Mouse (Mus musculus): Measurements from ENCODE around the gene Far2. TPM values are rescaled to one million over a fixed set of nuclear protein-coding genes. Genes with fewer than 3 reads are reported as not detected.

Gene Far2
- polyA plus RNA-seq (2015; fragmentation: Nextera tagmentation; extraction: Ambion mirVana), result 3.6 and 3.8 TPM in 2 replicates

DNA sequence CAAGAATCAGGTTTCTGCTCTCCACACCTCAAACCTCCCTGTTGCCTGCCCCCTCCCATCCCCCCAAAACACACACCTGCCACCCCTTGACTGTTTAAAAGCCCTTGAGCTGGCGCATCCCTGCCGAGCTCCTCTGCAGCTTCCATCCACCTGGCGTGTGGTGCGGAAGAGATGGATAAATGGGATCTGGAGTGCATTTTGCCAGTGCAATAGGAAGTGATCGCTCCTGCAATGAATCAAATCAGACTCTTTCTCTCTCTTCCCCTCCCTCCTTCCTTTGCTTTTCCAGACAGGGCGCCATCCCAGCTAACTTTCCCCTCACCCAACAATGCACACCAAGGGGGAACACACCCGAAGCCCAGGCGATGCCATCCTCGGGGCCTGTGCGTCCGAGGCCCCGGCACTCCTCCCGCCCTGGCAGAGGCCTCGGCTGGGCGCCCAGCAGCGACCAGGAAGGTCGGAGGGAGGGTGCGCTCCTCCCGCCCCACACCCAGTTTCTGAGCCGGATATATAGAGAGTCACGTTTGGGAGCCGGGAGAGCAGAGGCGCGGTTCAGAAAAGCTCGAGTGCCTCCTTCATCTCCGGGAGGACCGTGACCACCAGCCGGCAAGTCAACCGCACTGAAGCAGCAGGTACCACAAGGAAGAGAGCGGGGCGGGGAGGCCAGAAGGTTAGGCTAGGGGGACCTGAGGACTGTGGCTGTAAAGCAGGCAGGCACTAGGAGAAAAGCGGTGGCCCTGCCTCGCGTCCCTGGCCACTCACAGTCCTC is at the start of gene Far2:
Far2 (plus strand) TSS at position 379 of the 769 bp plus-strand sequence.

DNA sequence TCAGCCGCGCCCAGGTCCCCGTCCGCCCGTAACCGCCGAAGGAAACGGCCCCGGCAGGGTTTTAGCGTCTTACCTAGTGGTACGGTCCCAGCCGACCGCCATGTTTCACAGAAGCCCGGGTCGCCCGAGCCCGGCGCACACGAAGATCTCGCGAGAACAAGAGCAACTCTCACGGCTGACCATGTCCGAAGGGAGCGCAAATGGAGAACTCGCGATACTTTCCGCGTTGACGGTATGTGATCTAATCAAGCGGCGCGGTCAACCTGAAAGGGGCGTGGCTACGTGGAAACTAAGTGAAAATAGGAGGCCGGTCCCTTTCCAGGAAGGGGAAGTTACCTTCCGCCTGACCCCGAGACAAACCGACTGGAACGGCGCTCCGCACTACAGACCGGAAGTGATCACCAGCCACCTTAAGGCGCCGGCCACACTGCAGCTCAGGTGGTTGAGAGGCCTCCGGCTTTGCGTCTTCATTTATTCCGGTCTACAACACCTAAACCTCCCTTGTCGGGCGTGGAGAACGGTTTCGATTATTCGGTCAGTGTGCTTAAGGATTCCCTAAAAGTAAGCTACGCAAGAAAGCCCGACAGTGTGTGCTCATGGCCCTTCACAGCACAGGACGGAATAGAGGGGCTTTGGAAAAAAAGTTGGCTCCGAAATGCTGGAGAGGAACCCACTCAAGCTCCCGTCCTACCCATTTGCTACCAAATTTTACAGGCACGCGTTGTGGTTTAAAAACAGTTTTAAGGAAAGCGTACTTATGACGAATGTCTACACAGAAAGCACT is 165.0 kb downstream of the Far2 start, which contains the start of gene Ergic2:
Ergic2 (minus strand) TSS at position 478 of the 784 bp plus-strand sequence.

Other genes with a start within 250 kb of the Far2 start
- 193 and 197 TPM in 2 replicates for gene Ergic2, start 165.1 kb downstream of the Far2 start, polyA plus RNA-seq (2015; fragmentation: Nextera tagmentation; extraction: Ambion mirVana)

Data from adrenal gland, postnatal 0 days (tissue).